Mouse (Mus musculus) hindbrain, embryonic 14.5 days (tissue): ENCODE measurements around the gene Adam33. TPM values are rescaled to one million over a fixed set of nuclear protein-coding genes. Genes with fewer than 3 reads are reported as not detected.

Source experiments
- ATAC-seq: fragments of 200-750 bp; cut with Nextera tagmentation; 2 replicates; pipeline ENCODE4 v1.8.0; 2017; ENCODE audit warnings: moderate number of reproducible peaks, mild to moderate bottlenecking, moderate TSS enrichment, moderate library complexity; ENCODE audit not compliant: low FRiP score
- DNase-seq: peaks from one replicate; pipeline ENCODE4 v3.0.0-alpha.2; 2015; ENCODE audit warnings: low spot score
- H3K27ac ChIP-seq: fragments of 300-500 bp; sonication (generic); 2 replicates; pipeline ENCODE4 v1.5.1; 2014; ENCODE audit warnings: mild to moderate bottlenecking, moderate library complexity
- H3K27me3 ChIP-seq: fragments of 300-500 bp; sonication (generic); 2 replicates; pipeline ENCODE4 v1.6.1; 2014; ENCODE audit warnings: mild to moderate bottlenecking, low read length, mixed read lengths; ENCODE audit not compliant: control insufficient read depth, insufficient read depth
- H3K36me3 ChIP-seq: fragments of 300-500 bp; sonication (generic); replicated peaks from 2 replicates; pipeline ENCODE4 v1.6.1; 2014; ENCODE audit not compliant: control insufficient read depth, insufficient read depth
- H3K4me1 ChIP-seq: fragments of 300-500 bp; sonication (generic); replicated peaks from 2 replicates; pipeline ENCODE4 v1.6.1; 2014; ENCODE audit warnings: antibody characterized with exemption, low read length, mixed read lengths; ENCODE audit not compliant: control insufficient read depth, insufficient read depth
- H3K4me2 ChIP-seq: fragments of 300-500 bp; sonication (generic); replicated peaks from 2 replicates; pipeline ENCODE4 v1.6.1; 2014; ENCODE audit warnings: mild to moderate bottlenecking, moderate library complexity
- H3K4me3 ChIP-seq: fragments of 300-500 bp; sonication (generic); replicated peaks from 2 replicates; pipeline ENCODE4 v1.5.1; 2014; ENCODE audit warnings: mild to moderate bottlenecking, low read length
- H3K9ac ChIP-seq: fragments of 300-500 bp; sonication (generic); 2 replicates; pipeline ENCODE4 v1.6.1; 2014
- H3K9me3 ChIP-seq: fragments of 300-500 bp; sonication (generic); 2 replicates; pipeline ENCODE4 v1.6.1; 2016; ENCODE audit warnings: low read length; ENCODE audit not compliant: control insufficient read depth
- WGBS: fragments of 180-500 bp; shearing (Covaris S2); extraction: QIAGEN DNeasy Blood & Tissue Kit; methylation state at CpG from one replicate; pipeline ENCODE4 v1.1.7; 2014; 5-methylcytosine and 5-hydroxymethylcytosine counted together
- polyA plus RNA-seq: library from polyadenylated mRNA; unstranded; fragments of >200 nt; fragmentation: Nextera tagmentation; extraction: Ambion mirVana; gene quantifications from 2 replicates; pipeline ENCODE4 v1.2.1, GENCODE M21; 2014

The Adam33 gene
- polyA plus RNA-seq, 1 experiment from 2014 or later: 1.4 TPM

DNA sequence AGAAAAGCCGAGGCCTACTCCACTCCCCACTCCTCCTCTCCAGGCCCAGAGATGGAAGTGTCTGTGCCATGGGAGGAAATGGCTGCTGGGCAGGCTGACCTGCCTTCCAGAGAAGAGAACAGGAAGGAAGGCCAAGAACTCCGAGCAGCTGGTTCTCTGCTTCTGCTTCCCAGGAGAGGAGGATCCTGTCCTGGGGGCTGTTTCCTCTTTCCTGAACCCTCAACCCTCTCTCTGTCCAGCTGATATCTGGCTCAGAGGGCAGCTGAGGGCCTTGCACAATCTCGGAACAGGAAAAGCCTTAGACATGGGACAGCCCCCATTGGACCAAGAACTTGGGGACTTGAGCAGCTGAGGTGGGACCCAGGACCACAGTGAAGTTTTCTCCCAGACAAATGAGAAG, 27.2 kb upstream of the Adam33 start:
- no peaks in the 10 kb centered on the region for H3K9me3 ChIP-seq
- WGBS: 70% methylated on average over 3 of the region's 3 CpGs
- H3K27ac ChIP-seq: no peak overlapping the region
- no peak overlapping the region for H3K4me3 ChIP-seq
- no peak overlapping the region for H3K9ac ChIP-seq
- H3K36me3 ChIP-seq: no peaks in the 10 kb centered on the region
- H3K4me2 ChIP-seq: no peak overlapping the region
- no peak for ATAC-seq
- H3K4me1 ChIP-seq: no peaks in the 10 kb centered on the region
- no peaks in the 10 kb centered on the region for H3K27me3 ChIP-seq
- no peak for DNase-seq

DNA sequence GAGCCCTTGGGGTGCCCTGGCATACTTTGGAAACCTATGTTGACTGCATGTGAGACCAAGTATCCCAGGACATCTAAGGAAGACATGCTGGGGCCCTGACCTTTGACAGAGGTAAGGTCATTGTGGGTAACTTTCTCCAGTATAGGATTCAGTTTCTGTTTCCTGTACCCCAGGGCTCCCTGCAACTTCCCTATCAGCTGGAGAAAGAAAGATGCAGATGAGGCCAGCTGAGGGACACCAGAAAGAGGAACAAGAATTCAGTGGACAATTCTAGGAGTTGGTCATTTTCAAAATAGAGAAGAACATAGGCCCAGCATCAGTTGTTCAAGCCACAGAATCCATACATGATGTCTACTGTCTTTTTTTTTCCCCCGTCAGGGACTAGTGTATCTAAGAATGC, 26.0 kb upstream of the Adam33 start:
- 90% methylated on average over 1 of the region's 1 CpGs for WGBS

DNA sequence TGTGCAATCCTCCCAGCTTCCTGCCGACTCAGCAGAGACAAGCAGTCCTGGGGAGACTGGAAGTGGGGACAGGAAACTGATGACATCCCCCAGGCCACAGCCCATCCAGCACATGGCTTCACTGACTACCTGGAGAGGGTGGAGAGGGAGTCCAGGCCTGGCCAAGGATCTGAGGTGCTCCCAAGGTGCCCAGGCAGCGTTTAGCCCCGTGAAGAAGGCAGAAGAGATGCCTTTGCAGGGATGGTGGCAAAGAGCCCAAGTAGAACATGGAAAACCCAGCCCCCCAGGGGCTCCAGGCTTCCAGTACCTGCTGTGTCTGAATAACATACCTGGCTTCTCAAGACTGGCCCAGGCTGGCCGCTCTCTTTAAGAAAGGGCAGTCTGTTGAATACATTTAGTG, 25.0 kb upstream of the Adam33 start:
- no peaks in the 10 kb centered on the region for H3K4me1 ChIP-seq
- WGBS: 85% methylated on average over 4 of the region's 4 CpGs
- no peak overlapping the region for H3K9ac ChIP-seq
- no peak overlapping the region for H3K4me2 ChIP-seq
- no peak overlapping the region for H3K4me3 ChIP-seq
- H3K9me3 ChIP-seq: no peaks in the 10 kb centered on the region
- ATAC-seq (no peak), DNase-seq (no peak)
- H3K27me3 ChIP-seq: no peaks in the 10 kb centered on the region
- no peak overlapping the region for H3K27ac ChIP-seq
- no peaks in the 10 kb centered on the region for H3K36me3 ChIP-seq

More for the DNA sequence above, 26.0 kb upstream of the Adam33 start:
- Histone ChIP-seq H3K4me1 (no peaks in the 10 kb centered on the region), H3K9ac (no peak overlapping the region), H3K27me3 (no peaks in the 10 kb centered on the region), H3K27ac (no peak overlapping the region), H3K9me3 (no peaks in the 10 kb centered on the region), H3K4me2 (no peak overlapping the region), H3K36me3 (no peaks in the 10 kb centered on the region), H3K4me3 (no peak overlapping the region)
- no peak for ATAC-seq
- DNase-seq: no peak

DNA sequence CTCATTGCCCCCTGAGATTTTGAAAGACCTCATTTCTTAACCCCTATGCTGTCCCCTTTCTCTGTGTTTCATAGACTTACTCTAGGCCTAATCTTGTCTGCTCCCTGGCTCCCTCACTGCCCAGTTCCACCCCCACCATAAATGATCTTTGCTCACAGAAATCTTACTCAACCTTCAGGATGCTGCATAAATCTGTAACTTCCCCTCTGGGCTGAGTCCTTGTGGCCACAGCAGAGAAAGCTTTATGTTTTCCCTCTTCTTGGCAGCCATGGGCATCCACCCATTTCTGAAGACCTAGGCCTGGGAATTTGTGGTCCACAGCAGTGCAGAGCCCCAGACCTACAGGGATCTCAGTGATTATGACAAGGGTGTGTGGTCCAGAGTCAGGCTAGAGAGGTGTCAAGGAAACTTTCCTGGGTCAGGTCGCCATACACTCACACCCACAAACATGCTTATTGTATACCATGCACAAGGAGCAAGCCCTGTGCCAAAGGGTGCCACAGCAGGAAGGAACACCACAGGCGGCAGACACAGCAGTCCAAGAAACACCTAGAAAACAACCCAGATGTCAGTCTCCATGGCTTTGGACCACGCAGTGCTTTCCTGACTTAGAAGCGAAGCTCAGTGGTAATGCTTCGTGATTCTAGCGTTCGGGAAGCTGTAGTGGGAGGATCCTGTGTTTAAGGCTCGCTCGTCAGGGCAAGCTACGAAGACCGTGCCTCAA, 23.2 kb upstream of the Adam33 start, which contains the start of gene Siglec1:
Siglec1 (minus strand) TSS at position 99 of the 724 bp plus-strand sequence.
- DNase-seq: no peak
- WGBS: 87% methylated on average over 11 of the region's 11 CpGs
- no peak within 1 kb of the TSS for H3K4me2 ChIP-seq

DNA sequence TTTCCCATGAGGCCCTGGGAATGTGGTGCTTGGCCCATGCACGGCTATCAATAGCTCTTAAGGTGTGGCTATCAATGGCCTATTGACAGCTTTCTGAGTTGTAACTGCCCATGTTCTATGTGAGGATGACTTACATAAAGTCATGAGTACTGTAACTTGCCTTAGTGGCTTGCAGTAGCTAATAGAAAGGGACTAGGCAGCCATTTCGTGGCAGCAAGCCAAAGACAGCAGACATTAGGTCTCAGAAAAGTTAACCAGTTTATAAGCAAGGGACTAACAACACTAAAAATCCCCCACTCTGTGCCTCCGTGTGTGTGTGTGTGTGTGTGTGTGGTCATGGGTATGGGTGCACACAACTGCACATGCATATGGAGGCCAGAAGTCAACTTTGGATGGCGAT, 20.6 kb upstream of the Adam33 start:
- H3K4me3 ChIP-seq: no peak overlapping the region
- WGBS: 91% methylated on average over 4 of the region's 4 CpGs
- no peak overlapping the region for H3K9ac ChIP-seq
- no peak overlapping the region for H3K4me2 ChIP-seq
- H3K4me1 ChIP-seq: no peaks in the 10 kb centered on the region
- ATAC-seq (no peak), DNase-seq (no peak)
- H3K27me3 ChIP-seq: no peaks in the 10 kb centered on the region
- no peak overlapping the region for H3K27ac ChIP-seq
- no peaks in the 10 kb centered on the region for H3K9me3 ChIP-seq
- H3K36me3 ChIP-seq: no peaks in the 10 kb centered on the region

More for the DNA sequence above, 23.2 kb upstream of the Adam33 start, which contains the start of gene Siglec1:
- no peaks in the 10 kb centered on the region for H3K27me3 ChIP-seq
- H3K27ac ChIP-seq: no peak within 1 kb of the TSS
- H3K36me3 ChIP-seq: no peaks in the 10 kb centered on the region
- no peak within 1 kb of the TSS for H3K4me3 ChIP-seq
- no peaks in the 10 kb centered on the region for H3K9me3 ChIP-seq
- no peak within 1 kb of the TSS for H3K9ac ChIP-seq
- no peaks in the 10 kb centered on the region for H3K4me1 ChIP-seq
- ATAC-seq: no peak

DNA sequence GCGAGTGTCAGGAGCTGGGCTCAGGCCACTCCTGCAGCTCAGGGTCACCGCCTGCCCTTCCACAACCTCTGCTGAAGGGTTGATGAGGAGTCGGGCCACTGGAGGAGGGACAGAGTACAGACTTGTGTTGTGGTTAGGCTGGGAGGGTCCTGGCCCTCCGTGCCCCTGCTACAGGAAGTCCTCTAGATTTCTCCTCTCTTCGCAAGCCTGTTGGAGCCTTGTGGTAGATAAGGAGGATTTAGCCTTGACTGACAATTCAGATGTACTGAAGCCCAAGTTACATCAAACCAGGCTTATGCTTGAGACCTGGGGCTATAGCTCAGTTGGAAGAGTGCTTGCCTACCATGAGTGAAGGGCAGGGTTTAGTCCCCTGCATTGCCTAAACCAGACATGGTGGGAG, 16.9 kb upstream of the Adam33 start:
- H3K27ac ChIP-seq: no peak overlapping the region
- H3K27me3 ChIP-seq: no peaks in the 10 kb centered on the region
- H3K4me3 ChIP-seq: no peak overlapping the region
- no peaks in the 10 kb centered on the region for H3K9me3 ChIP-seq
- no peaks in the 10 kb centered on the region for H3K36me3 ChIP-seq
- no peak overlapping the region for H3K9ac ChIP-seq
- ATAC-seq (no peak), DNase-seq (no peak)
- no peak overlapping the region for H3K4me2 ChIP-seq
- no peaks in the 10 kb centered on the region for H3K4me1 ChIP-seq
- WGBS: 80% methylated on average over 5 of the region's 5 CpGs

DNA sequence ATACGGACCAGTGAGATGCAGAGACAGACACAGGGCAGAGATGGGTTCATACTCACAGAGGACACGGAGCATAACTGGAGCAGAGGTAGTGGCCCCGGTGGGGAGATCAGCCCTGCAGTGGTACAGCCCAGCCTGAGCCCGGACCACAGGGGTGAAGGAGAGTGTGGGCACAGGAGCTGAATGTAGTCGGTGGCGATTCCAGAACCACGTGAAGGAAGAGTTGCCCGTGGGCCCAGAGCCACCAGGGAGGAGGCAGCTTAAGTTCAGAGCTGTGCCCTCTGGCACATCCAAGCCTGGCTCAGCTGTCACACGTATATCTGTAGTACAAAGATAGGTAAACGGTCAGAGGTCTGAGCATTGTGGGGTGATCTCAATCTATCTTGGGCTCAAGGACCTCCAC, 8.9 kb upstream of the Adam33 start:
- no peak for DNase-seq
- H3K9me3 ChIP-seq: no peaks in the 10 kb centered on the region
- H3K4me3 ChIP-seq: no peak overlapping the region
- no peaks in the 10 kb centered on the region for H3K4me1 ChIP-seq
- no peak overlapping the region for H3K27ac ChIP-seq
- no peaks in the 10 kb centered on the region for H3K36me3 ChIP-seq
- no peak overlapping the region for H3K4me2 ChIP-seq
- WGBS: 88% methylated on average over 10 of the region's 10 CpGs
- no peak overlapping the region for H3K9ac ChIP-seq
- H3K27me3 ChIP-seq: no peaks in the 10 kb centered on the region
- ATAC-seq: no peak

DNA sequence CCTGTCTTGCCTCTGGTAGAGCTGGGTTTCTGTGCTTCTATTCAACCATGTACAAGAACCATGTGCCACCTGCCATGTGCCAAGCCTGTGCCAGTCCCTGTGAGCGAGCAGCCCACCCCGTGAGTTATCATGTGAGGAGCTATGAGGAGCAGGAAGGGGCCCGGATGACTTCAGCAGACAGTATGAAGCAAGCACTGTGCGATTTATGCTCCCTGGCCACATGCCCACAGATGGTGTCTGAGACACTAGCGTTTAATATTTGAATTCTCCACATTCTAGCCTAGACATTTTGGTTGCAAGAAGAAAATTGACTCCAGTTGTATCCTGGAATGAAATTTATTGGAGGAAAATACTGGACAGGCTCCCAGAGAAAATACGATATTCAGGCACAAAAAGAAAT, 3.9 kb upstream of the Adam33 start:
- WGBS: 78% methylated on average over 6 of the region's 6 CpGs

DNA sequence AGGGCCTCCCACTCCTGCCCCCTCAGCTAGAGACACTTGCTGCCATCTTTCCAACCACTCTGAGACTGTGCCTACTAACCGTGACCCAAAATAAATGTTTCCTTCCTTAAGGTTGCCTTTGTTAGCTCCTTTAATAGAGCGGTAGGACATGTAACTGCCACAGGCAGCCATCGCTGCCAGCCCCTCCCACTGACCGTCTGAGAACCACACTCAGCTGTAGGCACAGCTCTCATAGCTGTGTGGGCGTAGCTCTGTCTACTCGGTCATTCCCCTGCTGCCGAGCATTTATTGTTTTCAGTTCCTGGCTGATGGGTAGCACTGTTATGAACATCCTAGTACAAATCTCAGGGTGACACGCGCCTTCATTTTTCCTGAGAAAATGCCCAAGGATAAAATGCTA, 2.7 kb upstream of the Adam33 start:
- H3K27me3 ChIP-seq: peaks cover 32% of the 10 kb centered on the region
- WGBS: 72% methylated on average over 9 of the region's 9 CpGs
- H3K9me3 ChIP-seq: no peaks in the 10 kb centered on the region
- H3K9ac ChIP-seq: no peak overlapping the region
- DNase-seq (no peak), ATAC-seq (no peak)
- no peak overlapping the region for H3K4me2 ChIP-seq
- H3K27ac ChIP-seq: no peak overlapping the region
- no peaks in the 10 kb centered on the region; the same call in 1 of the 2 replicates for H3K4me1 ChIP-seq
- H3K36me3 ChIP-seq: no peaks in the 10 kb centered on the region
- no peak overlapping the region for H3K4me3 ChIP-seq

More for the DNA sequence above, 3.9 kb upstream of the Adam33 start:
- Histone ChIP-seq H3K27ac (no peak overlapping the region), H3K4me3 (no peak overlapping the region), H3K4me1 (no peaks in the 10 kb centered on the region; the same call in 1 of the 2 replicates), H3K9me3 (no peaks in the 10 kb centered on the region), H3K36me3 (no peaks in the 10 kb centered on the region), H3K9ac (no peak overlapping the region), H3K4me2 (no peak overlapping the region), H3K27me3 (peaks cover 22% of the 10 kb centered on the region)
- no peak for DNase-seq
- ATAC-seq: no peak
